Mouse (Mus musculus) heart, postnatal 0 days (tissue): ENCODE measurements around the gene Zfp839. TPM values are rescaled to one million over a fixed set of nuclear protein-coding genes. Genes with fewer than 3 reads are reported as not detected.
A peak's percentile ranks its signal among the peaks of the same experiment; 100 is the strongest.

Experiments used
- ATAC-seq: fragments of 200-750 bp; cut with Nextera tagmentation; 2 replicates; pipeline ENCODE4 v1.8.0; 2017; ENCODE audit warnings: low read depth, moderate number of reproducible peaks, moderate library complexity; ENCODE audit not compliant: insufficient read depth
- DNase-seq: peaks from one replicate; pipeline ENCODE4 v3.0.0-alpha.2; 2016; ENCODE audit warnings: low spot score
- H3K27ac ChIP-seq: fragments of 300-500 bp; sonication (generic); 2 replicates; pipeline ENCODE4 v1.5.1; 2014; ENCODE audit warnings: low read depth, mild to moderate bottlenecking
- H3K27me3 ChIP-seq: fragments of 300-500 bp; sonication (generic); 2 replicates; pipeline ENCODE4 v1.6.1; 2014; ENCODE audit warnings: low read length, mixed read lengths; ENCODE audit not compliant: control insufficient read depth, insufficient read depth
- H3K36me3 ChIP-seq: fragments of 300-500 bp; sonication (generic); replicated peaks from 2 replicates; pipeline ENCODE4 v1.6.1; 2014; ENCODE audit warnings: low read length, mixed read lengths; ENCODE audit not compliant: control insufficient read depth, insufficient read depth
- H3K4me1 ChIP-seq: fragments of 300-500 bp; sonication (generic); 2 replicates; pipeline ENCODE4 v1.6.1; 2014; ENCODE audit warnings: antibody characterized with exemption; ENCODE audit not compliant: control insufficient read depth, insufficient read depth
- H3K4me2 ChIP-seq: fragments of 300-500 bp; sonication (generic); 2 replicates; pipeline ENCODE4 v1.6.1; 2014; ENCODE audit warnings: low read depth, mild to moderate bottlenecking, low read length, moderate library complexity
- H3K4me3 ChIP-seq: fragments of 300-500 bp; sonication (generic); 2 replicates; pipeline ENCODE4 v1.5.1; 2014; ENCODE audit warnings: low read depth, low read length
- H3K9ac ChIP-seq: fragments of 300-500 bp; sonication (generic); replicated peaks from 2 replicates; pipeline ENCODE4 v1.6.1; 2014; ENCODE audit warnings: low read depth, low read length, mixed read lengths
- H3K9me3 ChIP-seq: fragments of 300-500 bp; sonication (generic); replicated peaks from 2 replicates; pipeline ENCODE4 v1.6.1; 2016; ENCODE audit warnings: low read length; ENCODE audit not compliant: control insufficient read depth
- CTCF ChIP-seq: IDR thresholded peaks from 2 replicates; pipeline ENCODE4 v1.5.1; 2016; ENCODE audit warnings: antibody characterized with exemption, control low read depth, low read depth
- EP300 ChIP-seq: IDR thresholded peaks from 2 replicates; pipeline ENCODE4 v1.6.1; 2016; ENCODE audit warnings: antibody characterized with exemption, low read depth
- WGBS: fragments of 180-500 bp; shearing (Covaris S2); extraction: QIAGEN DNeasy Blood & Tissue Kit; methylation state at CpG from one replicate; pipeline ENCODE4 v1.1.7; 2014; 5-methylcytosine and 5-hydroxymethylcytosine counted together
- polyA plus RNA-seq: library from polyadenylated mRNA; unstranded; fragments of >200 nt; fragmentation: Nextera tagmentation; extraction: Ambion mirVana; gene quantifications from 2 replicates; pipeline ENCODE4 v1.2.1, GENCODE M21; 2015
- total RNA-seq: library from RNA; depleted of rRNA; stranded (reverse); fragments of >200 nt; gene quantifications from 2 replicates; pipeline ENCODE4 v1.2.3, GENCODE M21; 2014; ENCODE audit warnings: low replicate concordance

Gene Zfp839
- total and polyA plus RNA-seq, 2 experiments from 2014 or later: 3.2 to 4.1 TPM

DNA sequence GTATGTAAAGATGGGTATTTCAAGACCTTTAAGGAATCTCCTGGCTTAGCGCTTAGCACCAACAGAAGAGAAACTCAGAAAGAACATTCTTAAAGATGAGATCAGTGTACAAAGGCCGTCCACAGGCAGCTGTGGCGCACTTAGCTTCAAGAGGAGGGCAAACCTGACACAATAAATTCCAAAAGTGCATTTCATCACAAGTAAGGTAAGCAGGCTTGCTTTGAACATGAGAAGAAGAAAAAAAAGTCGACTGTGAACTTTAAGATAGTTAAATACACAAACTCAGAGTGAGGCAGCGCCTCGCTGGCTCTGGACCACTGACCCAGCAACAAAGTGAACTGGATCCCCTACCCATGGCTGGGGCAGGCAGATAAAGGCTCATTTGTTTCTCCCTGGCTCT, 13.3 kb upstream of the Zfp839 start:
- DNase-seq (no peak), ATAC-seq (no peak)
- Histone ChIP-seq H3K9ac (peak overlapping the region; percentile 43; the same call in 1 of the 2 replicates), H3K27me3 (no peaks in the 10 kb centered on the region), H3K4me2 (no peak overlapping the region), H3K36me3 (no peaks in the 10 kb centered on the region), H3K4me3 (no peak overlapping the region), H3K9me3 (no peaks in the 10 kb centered on the region), H3K27ac (peak overlapping the region; percentile 74), H3K4me1 (peaks cover 6% of the 10 kb centered on the region; the same call in 1 of the 2 replicates)
- WGBS: 54% methylated on average over 6 of the region's 6 CpGs
- TF ChIP-seq EP300 (no peak), CTCF (no peak)

DNA sequence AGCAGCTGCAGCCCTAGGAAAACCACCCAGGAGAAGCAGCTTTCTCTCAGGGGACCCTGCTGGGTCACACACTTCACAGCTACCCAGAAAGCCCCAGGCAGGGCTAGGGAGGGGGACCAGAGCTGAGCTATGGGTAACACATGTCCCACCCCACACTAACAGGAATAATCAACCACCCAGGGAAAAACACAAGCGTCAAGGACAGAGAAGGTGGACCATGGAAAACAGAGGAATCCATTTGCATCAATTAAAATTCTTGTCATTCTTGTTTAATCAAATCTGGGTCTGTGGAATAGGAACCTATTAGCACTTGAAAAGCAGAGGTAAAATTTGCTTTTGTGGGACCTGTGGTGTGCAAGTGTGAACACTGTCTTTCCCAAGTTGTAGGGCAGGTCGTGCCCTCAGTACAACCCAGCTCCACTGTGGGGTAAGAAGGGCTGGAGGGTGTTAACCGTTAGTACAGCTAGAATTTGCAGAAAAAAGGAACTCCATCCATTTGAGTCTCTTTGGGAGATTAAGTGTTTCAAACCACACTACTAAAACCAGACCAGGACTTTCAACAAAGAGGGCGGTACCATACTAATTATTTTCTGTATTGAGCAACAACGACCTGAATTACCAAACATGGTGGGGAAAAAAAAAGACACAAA, 12.7 kb upstream of the Zfp839 start:
- ATAC-seq (no peak), DNase-seq (no peak)
- H3K9me3 ChIP-seq: no peaks in the 10 kb centered on the region
- no peak overlapping the region for H3K4me2 ChIP-seq
- H3K27me3 ChIP-seq: no peaks in the 10 kb centered on the region
- peak overlapping the region; percentile 74 for H3K27ac ChIP-seq
- WGBS: 41% methylated on average over 5 of the region's 5 CpGs
- H3K36me3 ChIP-seq: no peaks in the 10 kb centered on the region
- H3K9ac ChIP-seq: peak overlapping the region; percentile 43; the same call in 1 of the 2 replicates
- H3K4me3 ChIP-seq: no peak overlapping the region
- TF ChIP-seq EP300: no peak
- no peak for TF ChIP-seq CTCF
- peaks cover 6% of the 10 kb centered on the region; the same call in 1 of the 2 replicates for H3K4me1 ChIP-seq

DNA sequence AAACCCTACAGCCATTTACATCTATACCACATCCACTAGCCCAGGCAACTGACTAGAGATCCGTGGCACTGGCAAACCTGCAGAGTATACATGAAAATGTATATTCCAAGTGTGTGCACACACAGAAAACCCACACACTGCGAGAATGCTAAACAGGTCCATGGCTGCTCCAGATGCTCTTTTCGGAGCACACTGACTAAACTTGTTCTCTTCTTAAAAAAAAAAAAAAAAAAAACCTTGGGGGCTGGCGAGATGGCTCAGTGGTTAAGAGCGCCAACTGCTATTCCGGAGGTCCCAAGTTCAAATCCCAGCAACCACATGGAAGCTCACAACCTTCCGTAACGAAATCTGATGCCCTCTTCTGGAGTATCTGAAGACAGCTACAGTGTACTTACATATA, 12.2 kb upstream of the Zfp839 start:
- H3K4me2 ChIP-seq: no peak overlapping the region
- 87% methylated on average over 8 of the region's 8 CpGs for WGBS
- TF ChIP-seq EP300: no peak
- TF ChIP-seq CTCF: no peak

DNA sequence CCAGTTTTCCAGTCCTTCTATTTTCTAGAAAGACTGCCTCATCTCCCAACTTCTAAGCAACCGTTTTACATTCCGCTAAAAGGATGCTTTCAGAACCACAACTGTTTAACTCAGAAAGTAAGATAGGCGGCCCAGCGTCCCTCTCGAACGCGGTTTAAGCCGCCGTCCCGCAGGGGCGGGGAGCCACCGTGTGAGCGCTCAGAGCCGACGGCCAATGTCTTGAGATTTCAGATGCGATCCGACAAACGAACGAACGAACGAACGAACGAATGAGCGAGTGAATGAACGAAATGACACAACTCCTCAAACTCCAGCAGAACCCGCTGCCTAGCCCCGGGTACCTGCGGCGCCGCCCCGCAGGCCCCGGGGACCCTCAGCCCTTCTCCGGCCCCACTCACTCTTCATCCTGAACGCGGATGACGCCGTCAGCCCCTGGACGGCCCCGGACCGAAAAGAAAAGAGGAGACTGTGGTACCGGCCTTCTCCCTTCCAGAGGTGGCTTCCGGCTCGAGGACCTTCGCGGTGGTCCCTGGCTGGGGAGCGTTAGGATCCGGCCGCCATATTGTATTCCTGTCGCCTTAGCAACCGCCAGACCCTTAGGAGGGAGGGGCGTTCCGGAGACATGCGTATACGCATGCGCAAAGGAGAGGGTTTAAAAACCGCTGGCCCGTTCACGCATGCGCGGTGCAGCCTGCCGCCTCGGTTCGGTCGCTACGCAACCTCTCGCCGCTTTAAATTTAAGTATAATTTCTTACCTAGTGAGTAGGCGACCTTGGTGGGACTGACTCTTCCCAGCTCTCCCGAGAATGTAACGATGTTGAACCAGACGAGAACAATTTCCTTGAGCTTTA, 9.5 kb upstream of the Zfp839 start, which contains the start of gene Mok:
Mok (minus strand) TSS at position 592 of the 851 bp plus-strand sequence.
- peak within 1 kb of the TSS; percentile 44 for H3K9ac ChIP-seq
- H3K27ac ChIP-seq: no peak within 1 kb of the TSS
- peak within 1 kb of the TSS; percentile 77 for H3K4me3 ChIP-seq
- DNase-seq (peak; percentile 95), ATAC-seq (peak; percentile 67)
- under 1% methylated on average over 71 of the region's 71 CpGs for WGBS
- H3K9me3 ChIP-seq: no peaks in the 10 kb centered on the region
- H3K4me2 ChIP-seq: peak within 1 kb of the TSS; percentile 81
- peaks cover 6% of the 10 kb centered on the region; the same call in 1 of the 2 replicates for H3K4me1 ChIP-seq
- H3K36me3 ChIP-seq: no peaks in the 10 kb centered on the region
- TF ChIP-seq EP300 (no peak), CTCF (no peak)
- no peaks in the 10 kb centered on the region for H3K27me3 ChIP-seq

More for the DNA sequence above, 12.2 kb upstream of the Zfp839 start:
- Histone ChIP-seq H3K4me3 (no peak overlapping the region), H3K36me3 (no peaks in the 10 kb centered on the region), H3K9me3 (no peaks in the 10 kb centered on the region), H3K4me1 (peaks cover 6% of the 10 kb centered on the region; the same call in 1 of the 2 replicates), H3K27me3 (no peaks in the 10 kb centered on the region), H3K27ac (peak overlapping the region; percentile 30; the same call in 1 of the 2 replicates), H3K9ac (no peak overlapping the region)
- DNase-seq (no peak), ATAC-seq (no peak)

DNA sequence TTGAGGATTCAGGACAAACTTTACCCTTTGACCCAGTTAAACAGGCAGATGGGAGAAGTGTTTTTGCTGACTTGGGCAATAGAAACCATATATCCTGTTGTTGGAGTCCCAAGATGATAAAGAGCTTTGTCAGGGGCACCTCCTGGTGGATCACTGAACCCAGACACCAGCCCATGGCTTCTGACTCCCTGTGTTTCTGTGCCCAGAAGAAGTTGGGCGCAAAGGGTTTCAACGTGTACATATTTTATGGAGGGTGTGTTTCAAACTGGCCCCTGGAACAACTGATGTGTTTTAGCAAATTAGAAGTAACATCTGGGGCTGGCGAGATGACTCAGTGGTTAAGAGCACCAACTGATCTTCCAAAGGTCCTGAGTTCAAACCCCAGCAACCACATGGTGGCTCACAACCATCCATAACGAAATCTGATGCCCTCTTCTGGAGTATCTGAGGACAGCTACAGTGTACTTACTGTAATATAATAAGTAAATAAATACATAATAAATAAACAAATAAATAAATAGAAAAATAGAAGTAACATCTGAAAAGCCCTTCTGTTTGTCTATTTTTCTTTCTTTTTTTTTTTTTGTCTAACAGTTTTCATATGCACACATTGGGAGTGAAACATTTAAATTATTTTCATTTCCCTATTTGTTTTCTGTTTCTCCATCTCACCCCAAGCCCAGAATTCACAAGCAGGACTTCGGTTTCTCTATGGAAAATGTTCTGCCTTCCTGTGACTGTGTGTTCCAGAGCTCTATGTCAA, 8.1 kb upstream of the Zfp839 start:
- Histone ChIP-seq H3K27me3 (no peaks in the 10 kb centered on the region), H3K4me2 (no peak overlapping the region), H3K36me3 (no peaks in the 10 kb centered on the region), H3K4me1 (peaks cover 10% of the 10 kb centered on the region), H3K9ac (no peak overlapping the region), H3K27ac (no peak overlapping the region), H3K4me3 (no peak overlapping the region), H3K9me3 (no peaks in the 10 kb centered on the region)
- no peak for DNase-seq
- TF ChIP-seq EP300 (no peak), CTCF (no peak)
- WGBS: 69% methylated on average over 5 of the region's 5 CpGs
- ATAC-seq: no peak
